Mouse (Mus musculus) B cell, adult (primary cell): ENCODE results near the gene Wtip. TPM values are rescaled to one million over a fixed set of nuclear protein-coding genes. Genes with fewer than 3 reads are reported as not detected.

Experiments used
- total RNA-seq: library from RNA; stranded (reverse); gene quantifications from 4 replicates; pipeline ENCODE4 v1.2.4, GENCODE M21; 2023; ENCODE audit not compliant: inconsistent age

The Wtip gene
- total RNA-seq: not detected in 4 replicates

GRCm38 (mm10) chr7:34133117-34133762, at the start of gene Wtip:
Wtip (minus strand) TSS chr7:34133268.

GRCm38 (mm10) chr7:34169454-34169853, 36.4 kb upstream of the Wtip start, which contains the start of gene Uba2:
Uba2 (minus strand) TSS chr7:34169599.

GRCm38 (mm10) chr7:34094911-34095481, 38.1 kb downstream of the Wtip start, which contains the start of gene Scgb1b30:
Scgb1b30 (plus strand) TSS chr7:34095431.

Other genes with a start within 250 kb of the Wtip start
- gene Scgb2b26, start 188.2 kb downstream of the Wtip start, total RNA-seq: not detected in 4 replicates
- gene Scgb2b27, start 119.3 kb downstream of the Wtip start, total RNA-seq: not detected in 4 replicates
- not detected in 4 replicates for gene Scgb1b27, start 111.8 kb downstream of the Wtip start, total RNA-seq
- not detected in 4 replicates for gene Scgb1b30, start 37.8 kb downstream of the Wtip start, total RNA-seq
- 85.7 to 95.3 TPM (median 88.2 TPM) in 4 replicates for gene Uba2, start 36.3 kb upstream of the Wtip start, total RNA-seq
- gene Pdcd2l, start 63.4 kb upstream of the Wtip start, total RNA-seq: 22.8 to 29.8 TPM (median 27.6 TPM) in 4 replicates
- 219 to 269 TPM (median 250 TPM) in 4 replicates for gene Gpi1, start 97.1 kb upstream of the Wtip start, total RNA-seq
- gene Gm6096, start 117.8 kb upstream of the Wtip start, total RNA-seq: not detected in 4 replicates
- gene 4931406P16Rik, start 180.3 kb upstream of the Wtip start, total RNA-seq: 48.9 to 64.6 TPM (median 60.4 TPM) in 4 replicates